Mouse (Mus musculus) heart, postnatal 0 days (tissue): ENCODE data around the gene Hsd17b1. TPM values are rescaled to one million over a fixed set of nuclear protein-coding genes. Genes with fewer than 3 reads are reported as not detected.

ENCODE experiments used
- ATAC-seq: fragments of 200-750 bp; cut with Nextera tagmentation; 2 replicates; pipeline ENCODE4 v1.8.0; 2017; ENCODE audit warnings: low read depth, moderate number of reproducible peaks, moderate library complexity; ENCODE audit not compliant: insufficient read depth
- DNase-seq: peaks from one replicate; pipeline ENCODE4 v3.0.0-alpha.2; 2016; ENCODE audit warnings: low spot score
- H3K27ac ChIP-seq: fragments of 300-500 bp; sonication (generic); 2 replicates; pipeline ENCODE4 v1.5.1; 2014; ENCODE audit warnings: low read depth, mild to moderate bottlenecking
- H3K27me3 ChIP-seq: fragments of 300-500 bp; sonication (generic); 2 replicates; pipeline ENCODE4 v1.6.1; 2014; ENCODE audit warnings: low read length, mixed read lengths; ENCODE audit not compliant: control insufficient read depth, insufficient read depth
- H3K36me3 ChIP-seq: fragments of 300-500 bp; sonication (generic); replicated peaks from 2 replicates; pipeline ENCODE4 v1.6.1; 2014; ENCODE audit warnings: low read length, mixed read lengths; ENCODE audit not compliant: control insufficient read depth, insufficient read depth
- H3K4me1 ChIP-seq: fragments of 300-500 bp; sonication (generic); 2 replicates; pipeline ENCODE4 v1.6.1; 2014; ENCODE audit warnings: antibody characterized with exemption; ENCODE audit not compliant: control insufficient read depth, insufficient read depth
- H3K4me2 ChIP-seq: fragments of 300-500 bp; sonication (generic); 2 replicates; pipeline ENCODE4 v1.6.1; 2014; ENCODE audit warnings: low read depth, mild to moderate bottlenecking, low read length, moderate library complexity
- H3K4me3 ChIP-seq: fragments of 300-500 bp; sonication (generic); 2 replicates; pipeline ENCODE4 v1.5.1; 2014; ENCODE audit warnings: low read depth, low read length
- H3K9ac ChIP-seq: fragments of 300-500 bp; sonication (generic); replicated peaks from 2 replicates; pipeline ENCODE4 v1.6.1; 2014; ENCODE audit warnings: low read depth, low read length, mixed read lengths
- H3K9me3 ChIP-seq: fragments of 300-500 bp; sonication (generic); replicated peaks from 2 replicates; pipeline ENCODE4 v1.6.1; 2016; ENCODE audit warnings: low read length; ENCODE audit not compliant: control insufficient read depth
- CTCF ChIP-seq: IDR thresholded peaks from 2 replicates; pipeline ENCODE4 v1.5.1; 2016; ENCODE audit warnings: antibody characterized with exemption, control low read depth, low read depth
- EP300 ChIP-seq: IDR thresholded peaks from 2 replicates; pipeline ENCODE4 v1.6.1; 2016; ENCODE audit warnings: antibody characterized with exemption, low read depth
- WGBS: fragments of 180-500 bp; shearing (Covaris S2); extraction: QIAGEN DNeasy Blood & Tissue Kit; methylation state at CpG from one replicate; pipeline ENCODE4 v1.1.7; 2014; 5-methylcytosine and 5-hydroxymethylcytosine counted together
- polyA plus RNA-seq: library from polyadenylated mRNA; unstranded; fragments of >200 nt; fragmentation: Nextera tagmentation; extraction: Ambion mirVana; gene quantifications from 2 replicates; pipeline ENCODE4 v1.2.1, GENCODE M21; 2015
- total RNA-seq: library from RNA; depleted of rRNA; stranded (reverse); fragments of >200 nt; gene quantifications from 2 replicates; pipeline ENCODE4 v1.2.3, GENCODE M21; 2014; ENCODE audit warnings: low replicate concordance; rRNA removed

Hsd17b1 gene
- not detected in 2 replicates for total RNA-seq
- 0.08 TPM in 1 of 2 replicates, not detected in the other for polyA plus RNA-seq

DNA sequence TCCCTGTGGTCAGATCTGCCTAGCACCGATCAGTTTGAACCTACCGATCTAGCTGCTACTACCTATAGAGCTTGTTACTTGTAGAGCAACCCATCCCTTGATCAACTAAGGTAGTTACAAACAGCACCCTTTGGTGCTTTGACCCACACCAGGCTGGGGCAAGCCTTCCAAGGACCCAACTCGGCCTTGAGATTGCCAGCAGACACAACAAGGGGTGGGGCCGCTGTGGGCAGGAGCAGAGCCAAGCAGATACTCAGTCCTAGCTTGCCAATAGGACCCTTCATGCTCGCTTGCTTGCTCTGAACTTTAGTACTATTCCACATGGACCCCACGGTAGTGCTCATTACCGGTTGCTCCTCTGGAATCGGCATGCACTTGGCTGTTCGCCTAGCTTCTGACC lies at the start of gene Hsd17b1:
TSS of gene Hsd17b1 (plus strand) at position 291 of the 400 bp plus-strand sequence.
- Histone ChIP-seq H3K36me3 (peaks cover 6% of the 10 kb centered on the region; the same call in 1 of the 2 replicates), H3K4me3 (no peak within 1 kb of the TSS), H3K4me2 (no peak within 1 kb of the TSS), H3K27ac (no peak within 1 kb of the TSS), H3K4me1 (peaks cover 3% of the 10 kb centered on the region; the same call in 1 of the 2 replicates), H3K9me3 (no peaks in the 10 kb centered on the region), H3K9ac (no peak within 1 kb of the TSS), H3K27me3 (peaks cover 38% of the 10 kb centered on the region)
- no peak for ATAC-seq
- DNase-seq: no peak
- 66% methylated on average over 9 of the region's 9 CpGs for WGBS
- no peak for TF ChIP-seq EP300
- TF ChIP-seq CTCF: no peak

DNA sequence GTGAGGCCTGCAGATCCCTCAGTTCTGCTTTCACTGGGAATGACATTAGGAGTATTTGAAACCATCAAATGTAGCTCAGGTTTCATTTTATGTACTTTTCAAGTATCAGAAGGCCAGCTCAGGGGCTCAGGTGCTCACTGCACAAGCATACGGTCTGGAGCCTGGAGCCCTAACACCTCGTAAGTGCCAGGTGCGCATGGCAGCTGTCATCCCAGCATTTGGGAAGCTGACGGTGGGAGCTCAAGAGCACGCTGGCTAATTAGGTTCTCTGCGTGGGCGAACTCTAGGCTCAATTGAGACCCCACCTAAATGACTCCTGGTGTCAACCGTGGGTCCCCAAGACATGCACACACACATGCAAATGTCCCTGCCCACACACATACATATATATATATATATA lies 48.9 kb upstream of the Hsd17b1 start:
- peaks cover 27% of the 10 kb centered on the region; the same call in 1 of the 2 replicates for H3K4me1 ChIP-seq
- no peak overlapping the region for H3K4me3 ChIP-seq
- no peaks in the 10 kb centered on the region for H3K27me3 ChIP-seq
- H3K36me3 ChIP-seq: peaks cover 67% of the 10 kb centered on the region
- no peaks in the 10 kb centered on the region for H3K9me3 ChIP-seq
- whole genome bisulfite sequencing: 89% methylated on average over 8 of the region's 8 CpGs
- peak overlapping the region; percentile 69 for H3K27ac ChIP-seq
- H3K4me2 ChIP-seq: no peak overlapping the region
- ATAC-seq (no peak), DNase-seq (no peak)
- TF ChIP-seq EP300 (no peak), CTCF (no peak)
- H3K9ac ChIP-seq: no peak overlapping the region

DNA sequence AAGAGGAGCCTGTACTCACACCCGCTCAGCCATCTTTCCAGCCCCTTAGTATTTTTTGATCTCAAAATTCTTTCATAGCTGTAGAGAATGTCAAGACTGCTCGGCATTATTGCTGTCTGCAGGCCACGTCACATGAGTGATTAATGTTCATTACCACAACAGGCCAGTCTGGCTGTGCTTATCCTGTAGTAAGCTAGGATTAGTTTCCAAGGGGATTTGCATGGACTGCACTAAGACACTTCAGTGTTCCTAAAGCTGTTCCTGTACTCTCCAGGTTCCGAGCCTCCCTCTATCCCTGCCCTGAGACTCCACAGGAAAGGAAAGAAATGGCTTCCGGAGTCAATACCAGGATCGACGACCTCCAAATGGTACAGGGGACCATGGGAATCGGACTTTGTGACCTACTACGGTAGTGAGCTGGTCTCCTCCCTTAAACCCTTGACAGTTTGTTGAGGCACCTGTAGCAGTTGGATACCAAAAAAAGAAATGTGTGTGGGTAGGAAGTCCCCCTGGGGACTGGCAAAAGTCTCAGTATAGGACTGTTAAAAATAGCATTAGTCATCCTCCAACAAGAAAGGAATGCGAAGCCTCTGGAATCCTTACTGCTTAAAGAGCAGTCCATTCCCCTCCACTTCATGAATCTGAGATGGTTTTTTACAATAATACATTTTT lies 47.9 kb upstream of the Hsd17b1 start:
- 22% methylated on average over 10 of the region's 10 CpGs for WGBS
- H3K27ac ChIP-seq: peak overlapping the region; percentile 92
- peaks cover 27% of the 10 kb centered on the region; the same call in 1 of the 2 replicates for H3K4me1 ChIP-seq
- no peaks in the 10 kb centered on the region for H3K9me3 ChIP-seq
- no peak overlapping the region for H3K4me2 ChIP-seq
- peak; percentile 77 for DNase-seq
- ATAC-seq: peak; percentile 88
- no peaks in the 10 kb centered on the region for H3K27me3 ChIP-seq
- no peak overlapping the region for H3K9ac ChIP-seq
- no peak overlapping the region for H3K4me3 ChIP-seq
- TF ChIP-seq EP300 (0 out of 2 replicates have a peak, but pooled peaks have one; percentile 14), CTCF (no peak)
- H3K36me3 ChIP-seq: peaks cover 72% of the 10 kb centered on the region

DNA sequence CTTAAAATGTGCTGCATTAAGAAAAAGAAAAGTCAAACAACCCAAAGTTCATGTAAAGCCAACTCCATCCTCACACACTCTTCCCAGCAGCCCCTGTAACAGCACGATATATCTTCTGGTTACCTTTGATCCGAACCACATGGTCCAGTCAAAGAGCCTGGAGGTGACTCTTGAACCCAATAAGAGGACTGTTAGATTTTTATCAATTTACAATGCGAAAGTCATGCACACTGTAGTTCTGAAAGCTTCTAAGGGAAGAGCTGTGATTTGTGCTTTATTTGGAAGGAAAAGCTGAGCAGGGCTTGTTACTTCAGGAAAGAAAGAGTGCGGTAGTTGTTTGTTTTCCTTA lies 47.4 kb upstream of the Hsd17b1 start:
- H3K9me3 ChIP-seq: no peaks in the 10 kb centered on the region
- no peak overlapping the region for H3K9ac ChIP-seq
- no peaks in the 10 kb centered on the region for H3K27me3 ChIP-seq
- DNase-seq (no peak), ATAC-seq (no peak)
- H3K4me1 ChIP-seq: peaks cover 27% of the 10 kb centered on the region; the same call in 1 of the 2 replicates
- H3K4me2 ChIP-seq: no peak overlapping the region
- peaks cover 71% of the 10 kb centered on the region for H3K36me3 ChIP-seq
- no peak overlapping the region for H3K4me3 ChIP-seq
- peak overlapping the region; percentile 92 for H3K27ac ChIP-seq
- TF ChIP-seq CTCF: no peak
- TF ChIP-seq EP300: no peak
- WGBS: 60% methylated on average over 4 of the region's 4 CpGs

DNA sequence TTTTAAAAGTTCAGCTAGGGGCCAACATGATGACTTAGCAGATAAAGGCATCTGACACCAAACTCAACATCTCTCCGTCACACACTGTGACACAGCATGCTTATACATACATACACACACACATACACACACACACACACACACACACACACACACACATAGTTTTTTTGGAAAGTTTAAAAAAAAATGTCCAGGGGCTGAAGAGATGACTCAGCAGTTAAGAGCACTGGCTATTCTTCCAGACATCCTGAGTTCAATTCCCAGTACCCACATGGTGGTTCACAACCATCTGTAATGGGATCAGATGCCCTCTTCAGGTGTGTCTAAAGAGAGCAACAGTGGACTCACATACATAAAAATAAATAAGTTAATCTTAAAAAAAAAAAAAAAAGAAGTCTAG lies 46.7 kb upstream of the Hsd17b1 start:
- Histone ChIP-seq H3K4me3 (no peak overlapping the region), H3K9ac (no peak overlapping the region), H3K36me3 (peaks cover 72% of the 10 kb centered on the region), H3K27me3 (no peaks in the 10 kb centered on the region), H3K4me2 (no peak overlapping the region), H3K27ac (peak overlapping the region; percentile 92), H3K4me1 (peaks cover 27% of the 10 kb centered on the region; the same call in 1 of the 2 replicates), H3K9me3 (no peaks in the 10 kb centered on the region)
- TF ChIP-seq CTCF (no peak), EP300 (no peak)
- 92% methylated on average over 1 of the region's 1 CpGs for WGBS
- DNase-seq (no peak), ATAC-seq (no peak)
